Mouse (Mus musculus): Measurements from ENCODE around the gene Cdk14.
"Not testable (repeated sequence)": the region's sequence is repeated elsewhere in the genome, so short reads cannot be mapped to it uniquely, and the experiment has no call there.

Gene Cdk14

GRCm38 (mm10) chr5:4917743-4918142, 502.4 kb downstream of the Cdk14 start:
- no peak for DNase-seq (ENCODE audit: low read depth, low spot score)

- DNase-seq (ENCODE audit: low read depth, low spot score), result peak; percentile 59
Measured at GRCm38 (mm10) chr5:4917274-4917673, 502.8 kb downstream of the Cdk14 start.

GRCm38 (mm10) chr5:4916390-4917273, 503.5 kb downstream of the Cdk14 start:
- DNase-seq (ENCODE audit: low read depth, low spot score), result no peak

- DNase-seq (ENCODE audit: low read depth, low spot score), result not testable (repeated sequence)
Measured at GRCm38 (mm10) chr5:4904911-4905310, 515.2 kb downstream of the Cdk14 start.

- no peak for DNase-seq (ENCODE audit: low read depth, low spot score)
Measured at GRCm38 (mm10) chr5:4898241-4898640, 521.9 kb downstream of the Cdk14 start.

GRCm38 (mm10) chr5:4894988-4895387, 525.1 kb downstream of the Cdk14 start:
- no peak for DNase-seq (ENCODE audit: low read depth, low spot score)

- DNase-seq (ENCODE audit: low read depth, low spot score), result no peak
Measured at GRCm38 (mm10) chr5:4893852-4894207, 526.3 kb downstream of the Cdk14 start.

GRCm38 (mm10) chr5:4893206-4893851, 526.8 kb downstream of the Cdk14 start:
- no peak for DNase-seq (ENCODE audit: low read depth, low spot score)

- no peak for DNase-seq (ENCODE audit: low read depth, low spot score)
Measured at GRCm38 (mm10) chr5:4892734-4893133, 527.4 kb downstream of the Cdk14 start.

- no peak for DNase-seq (ENCODE audit: low read depth, low spot score)
Measured at GRCm38 (mm10) chr5:4891862-4892704, 528.0 kb downstream of the Cdk14 start.

GRCm38 (mm10) chr5:4887069-4887468, 533.0 kb downstream of the Cdk14 start:
- no peak for DNase-seq (ENCODE audit: low read depth, low spot score)

- DNase-seq (ENCODE audit: low read depth, low spot score), result no peak
Measured at GRCm38 (mm10) chr5:4882841-4883240, 537.3 kb downstream of the Cdk14 start.

- DNase-seq (ENCODE audit: low read depth, low spot score), result no peak
Measured at GRCm38 (mm10) chr5:4880331-4880730, 539.8 kb downstream of the Cdk14 start.

GRCm38 (mm10) chr5:4878934-4879333, 541.2 kb downstream of the Cdk14 start:
- no peak for DNase-seq (ENCODE audit: low read depth, low spot score)

- DNase-seq (ENCODE audit: low read depth, low spot score), result no peak
Measured at GRCm38 (mm10) chr5:4877638-4878037, 542.5 kb downstream of the Cdk14 start.

- no peak for DNase-seq (ENCODE audit: low read depth, low spot score)
Measured at GRCm38 (mm10) chr5:4877131-4877631, 542.9 kb downstream of the Cdk14 start.

GRCm38 (mm10) chr5:4876653-4877091, 543.4 kb downstream of the Cdk14 start:
- DNase-seq (ENCODE audit: low read depth, low spot score), result no peak

- DNase-seq (ENCODE audit: low read depth, low spot score), result no peak
Measured at GRCm38 (mm10) chr5:4870041-4870726, 549.9 kb downstream of the Cdk14 start.

GRCm38 (mm10) chr5:4868563-4869120, 551.5 kb downstream of the Cdk14 start:
- DNase-seq (ENCODE audit: low read depth, low spot score), result no peak

- no peak for DNase-seq (ENCODE audit: low read depth, low spot score)
Measured at GRCm38 (mm10) chr5:4867849-4868562, 552.1 kb downstream of the Cdk14 start.

All from telencephalon, adult 2 months (tissue).